Mouse (Mus musculus) Patski (cell line): ENCODE measurements around the gene Bub3. TPM values are rescaled to one million over a fixed set of nuclear protein-coding genes. Genes with fewer than 3 reads are reported as not detected.

Experiments
- ATAC-seq: fragments of 100-300 bp; one replicate; pipeline ENCODE4 v1.8.0; 2021
- CTCF ChIA-PET: fragments of 350-600 bp; sonication (Branson Sonifier 250); formaldehyde crosslinking; loops from one replicate; lab custom pipeline; 2022; ENCODE audit warnings: inconsistent platforms; lab: Charles Lee
- POLR2A ChIA-PET: fragments of 350-600 bp; sonication (Branson Sonifier 250); formaldehyde crosslinking; loops from one replicate; lab custom pipeline; 2022; ENCODE audit warnings: antibody characterized with exemption, inconsistent platforms; lab: Charles Lee
- DNase-seq: peaks from one replicate; pipeline ENCODE4 v3.0.0-alpha.2; 2011; ENCODE audit warnings: low read depth, low spot score
- H3K27me3 ChIP-seq: fragments of 371-371 bp; one replicate; pipeline ENCODE4 v1.5.1; 2021
- CTCF ChIP-seq: fragments of 100-300 bp; IDR thresholded peaks from one replicate; pipeline ENCODE4 v1.5.1; 2021
- in situ Hi-C: fragments of 300-500 bp; cut with MboI; formaldehyde crosslinking; loops from 3 replicates; pipeline ENCODE4 v1.11.1; 2018; ENCODE audit warnings: low pct_unique_long_range_greater_than_20kb, mixed read lengths
- polyA plus RNA-seq: library from polyadenylated mRNA; unstranded; gene quantifications from one replicate; pipeline ENCODE4 v1.2.3, GENCODE M21; 2021

The Bub3 gene
- polyA plus RNA-seq, result 137 TPM

DNA sequence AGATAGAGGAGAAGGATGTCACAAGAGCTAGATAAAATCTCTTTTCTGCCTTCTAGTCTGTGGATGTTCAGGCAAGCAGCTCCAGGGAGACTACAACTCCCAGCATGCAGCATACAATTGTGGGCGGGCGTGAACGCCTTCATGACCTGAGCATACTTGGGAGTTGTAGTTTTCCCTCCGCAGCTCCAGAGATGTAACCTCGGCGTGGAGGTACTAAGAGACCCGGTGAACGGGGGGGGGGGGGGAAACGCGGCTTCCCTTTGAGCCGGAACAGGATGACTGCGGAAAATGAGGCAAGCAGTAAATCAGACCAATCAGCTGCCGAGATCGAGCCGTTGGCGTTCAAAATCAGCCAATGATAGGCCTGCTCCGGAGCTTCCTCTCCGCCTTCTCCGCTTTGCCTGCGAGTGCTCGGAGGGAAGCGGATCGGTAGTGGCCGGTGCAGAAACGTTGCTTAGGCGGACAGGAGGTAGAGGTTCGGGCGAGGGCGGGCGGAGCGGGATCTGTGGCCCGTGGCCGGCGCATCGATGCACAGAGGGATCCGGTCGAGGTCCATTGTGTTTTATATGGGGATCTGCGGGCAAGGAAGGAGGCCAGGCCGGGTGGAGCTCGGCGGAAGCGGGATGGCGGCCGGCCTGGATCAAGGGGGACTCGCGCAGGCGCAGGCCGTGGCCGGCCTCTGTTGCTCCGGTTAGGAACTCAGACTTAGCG, at the start of gene Bub3:
Bub3 (plus strand) TSS at position 237 of the 711 bp plus-strand sequence.
- peak; percentile 95 for ATAC-seq
- in situ Hi-C loops, result loop anchor here (25.0 kb wide), 1 partner anchor 1002 kb away; no protein-coding TSS in a partner anchor
- ChIA-PET CTCF (interaction anchor here (1.9 kb wide), 1 partner anchor 20 kb away, joined by 6 read pairs; no protein-coding TSS in a partner anchor), POLR2A (interaction anchor here (0.8 kb wide), 1 partner anchor 615 kb away, joined by 3 read pairs; no protein-coding TSS in a partner anchor)
- peak; percentile 85 for DNase-seq
- TF ChIP-seq CTCF, result no peak
- no peaks in the 10 kb centered on the region for H3K27me3 ChIP-seq

DNA sequence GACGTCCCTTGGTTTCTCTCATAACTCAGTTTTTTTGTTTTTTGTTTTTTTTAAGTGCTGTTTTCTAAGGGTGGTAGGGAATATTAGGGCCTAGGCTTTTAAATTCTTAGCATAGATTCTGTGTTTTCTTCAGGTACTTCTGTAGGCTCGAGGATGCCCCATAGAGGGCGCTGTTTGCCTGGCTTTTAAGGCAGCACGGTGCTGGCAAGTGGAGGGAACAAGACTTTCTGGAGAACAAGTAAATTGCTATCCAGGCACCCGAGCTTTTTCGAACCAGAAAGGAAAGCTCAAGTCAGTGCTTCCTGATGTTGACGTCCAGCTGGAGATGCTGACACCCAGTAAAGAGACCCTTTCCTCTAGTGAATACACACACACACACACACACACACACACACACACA, 20.0 kb upstream of the Bub3 start:
- peak; percentile 15 for DNase-seq
- CTCF ChIA-PET, result interaction anchor here (1.0 to 1.4 kb wide), 2 partner anchors 21 to 343 kb away, joined by 3 to 6 read pairs; partner anchors contain the start of gene Bub3
- in situ Hi-C loops, result loop anchor here (10.0 kb wide), 2 partner anchors 205 to 675 kb away; no protein-coding TSS in a partner anchor
- H3K27me3 ChIP-seq, result peaks cover 31% of the 10 kb centered on the region
- peak; percentile 48 for ATAC-seq
- no peak for TF ChIP-seq CTCF
- POLR2A ChIA-PET, result no interaction called here

DNA sequence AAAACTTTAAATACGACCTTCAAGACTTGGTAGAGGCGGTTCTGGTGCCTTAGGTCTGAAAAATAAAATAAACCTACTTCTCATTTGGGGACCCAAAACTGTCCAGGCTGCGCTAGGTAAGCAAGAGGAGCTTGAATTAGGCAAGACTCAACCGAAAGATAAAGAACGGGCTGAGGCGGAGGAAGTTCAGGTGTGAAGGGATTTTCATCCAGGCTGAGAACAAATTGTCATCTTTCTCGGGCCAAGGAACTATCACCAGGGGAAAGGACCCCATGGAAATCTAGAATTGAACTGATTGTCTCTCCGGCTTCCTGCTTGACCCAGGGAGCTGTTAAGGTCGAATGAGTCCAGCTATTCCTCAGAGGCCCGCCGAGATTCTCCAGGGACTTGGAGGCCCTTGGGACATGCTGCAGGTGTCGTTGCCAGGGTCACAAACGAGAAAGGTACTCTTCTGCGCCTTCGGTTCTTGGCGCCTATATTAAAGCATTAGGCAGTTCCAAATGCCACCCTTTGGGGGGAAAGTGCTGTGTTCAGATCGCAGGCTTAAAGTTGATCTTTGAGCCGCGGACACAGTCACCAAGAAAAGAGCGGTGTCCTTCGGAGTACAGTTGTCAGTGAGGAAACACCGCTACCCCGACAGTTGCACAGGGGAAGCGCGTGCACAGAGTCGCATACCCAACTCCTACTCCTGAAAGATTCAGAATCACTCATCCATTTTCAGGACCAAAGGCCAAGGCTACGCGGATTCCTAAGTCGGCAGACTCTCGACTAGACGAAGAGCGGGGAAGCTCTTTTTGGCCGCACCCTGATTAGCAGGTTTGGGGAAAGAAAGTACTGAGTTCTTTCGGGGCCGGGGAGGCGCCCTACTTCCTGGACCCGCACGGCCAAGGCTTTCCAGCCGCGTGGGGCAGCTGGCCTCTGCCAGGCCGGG, 18.6 kb upstream of the Bub3 start:
- H3K27me3 ChIP-seq, result peaks cover 39% of the 10 kb centered on the region
- POLR2A ChIA-PET, result no interaction called here
- TF ChIP-seq CTCF, result no peak
- CTCF ChIA-PET, result interaction anchor here (1.4 kb wide), 1 partner anchor 19 kb away, joined by 6 read pairs; the partner anchor contains the start of gene Bub3
- in situ Hi-C loops, result no loop called here
- ATAC-seq (no peak), DNase-seq (no peak)

DNA sequence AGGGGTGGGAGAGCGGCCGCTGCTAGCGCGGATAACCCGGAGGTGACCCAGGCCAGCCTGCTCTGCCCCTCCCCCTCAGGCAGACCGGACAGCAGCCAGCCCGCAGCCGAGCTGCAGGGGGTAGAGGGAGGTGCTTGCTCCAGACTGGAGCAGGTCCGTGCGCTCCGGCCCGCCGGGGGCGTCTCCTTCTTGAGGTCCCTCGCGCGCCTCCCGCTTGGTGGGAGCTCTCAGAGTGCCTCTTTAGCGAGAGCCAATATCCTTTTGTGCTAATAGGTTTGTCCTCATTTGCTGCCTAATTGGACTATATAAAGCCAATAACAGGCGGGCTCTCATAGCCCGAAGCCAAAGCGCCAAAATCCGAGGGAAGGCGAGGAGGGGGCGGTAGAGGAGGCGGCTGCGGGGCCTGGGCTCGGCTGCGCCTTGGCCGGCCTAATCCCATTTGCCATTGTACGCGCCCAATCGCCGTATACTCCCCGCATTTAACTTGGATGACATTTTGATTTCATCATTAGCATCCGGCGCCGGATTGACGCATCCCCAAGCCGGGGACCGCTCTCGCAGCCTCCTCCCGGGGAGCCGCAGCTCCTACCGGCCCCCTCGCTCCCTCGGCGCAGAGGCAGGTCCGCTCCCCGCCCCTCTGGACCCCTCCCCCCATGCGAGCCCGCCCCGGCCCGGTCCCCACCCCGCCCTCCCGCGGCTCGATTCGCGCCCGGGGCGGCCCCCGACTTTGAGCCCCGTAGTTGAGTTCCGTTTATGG, 17.7 kb upstream of the Bub3 start, which contains the start of gene Hmx3:
Hmx3 (plus strand) TSS at position 753 of the 757 bp plus-strand sequence.
- POLR2A ChIA-PET, result no interaction called here
- ATAC-seq, result no peak
- CTCF ChIA-PET, result no interaction called here
- TF ChIP-seq CTCF, result no peak
- peaks cover 42% of the 10 kb centered on the region for H3K27me3 ChIP-seq
- no peak for DNase-seq
- in situ Hi-C loops, result no loop called here

DNA sequence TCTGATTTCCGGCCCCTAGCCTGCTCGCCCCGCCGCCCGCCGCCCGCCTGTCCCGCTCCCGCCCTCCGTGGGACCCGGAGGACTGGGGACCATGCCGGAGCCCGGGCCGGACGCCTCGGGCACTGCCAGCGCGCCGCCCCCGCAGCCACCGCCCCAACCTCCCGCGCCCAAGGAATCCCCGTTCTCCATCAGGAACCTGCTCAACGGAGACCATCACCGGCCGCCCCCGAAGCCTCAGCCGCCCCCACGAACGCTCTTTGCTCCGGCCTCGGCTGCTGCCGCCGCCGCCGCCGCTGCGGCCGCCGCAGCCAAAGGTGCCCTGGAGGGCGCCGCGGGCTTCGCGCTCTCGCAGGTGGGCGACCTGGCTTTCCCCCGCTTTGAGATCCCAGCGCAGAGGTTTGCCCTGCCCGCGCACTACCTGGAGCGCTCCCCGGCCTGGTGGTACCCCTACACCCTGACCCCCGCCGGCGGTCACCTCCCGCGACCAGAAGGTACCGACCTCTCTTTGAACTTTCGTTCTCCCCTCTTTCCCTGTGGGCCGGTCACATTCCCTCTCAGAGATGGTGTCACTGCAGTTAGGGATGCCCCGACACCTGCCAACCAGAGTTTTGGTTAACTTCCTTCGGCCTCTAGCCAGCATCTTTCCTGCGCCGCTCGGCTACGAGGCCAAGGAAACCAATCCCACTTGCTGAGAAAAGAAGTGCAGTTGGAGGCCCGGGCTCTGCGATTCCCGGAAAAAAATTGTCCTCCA, 17.0 kb upstream of the Bub3 start:
- CTCF ChIA-PET, result no interaction called here
- DNase-seq (no peak), ATAC-seq (no peak)
- in situ Hi-C loops, result no loop called here
- H3K27me3 ChIP-seq, result peaks cover 50% of the 10 kb centered on the region
- POLR2A ChIA-PET, result no interaction called here
- no peak for TF ChIP-seq CTCF

DNA sequence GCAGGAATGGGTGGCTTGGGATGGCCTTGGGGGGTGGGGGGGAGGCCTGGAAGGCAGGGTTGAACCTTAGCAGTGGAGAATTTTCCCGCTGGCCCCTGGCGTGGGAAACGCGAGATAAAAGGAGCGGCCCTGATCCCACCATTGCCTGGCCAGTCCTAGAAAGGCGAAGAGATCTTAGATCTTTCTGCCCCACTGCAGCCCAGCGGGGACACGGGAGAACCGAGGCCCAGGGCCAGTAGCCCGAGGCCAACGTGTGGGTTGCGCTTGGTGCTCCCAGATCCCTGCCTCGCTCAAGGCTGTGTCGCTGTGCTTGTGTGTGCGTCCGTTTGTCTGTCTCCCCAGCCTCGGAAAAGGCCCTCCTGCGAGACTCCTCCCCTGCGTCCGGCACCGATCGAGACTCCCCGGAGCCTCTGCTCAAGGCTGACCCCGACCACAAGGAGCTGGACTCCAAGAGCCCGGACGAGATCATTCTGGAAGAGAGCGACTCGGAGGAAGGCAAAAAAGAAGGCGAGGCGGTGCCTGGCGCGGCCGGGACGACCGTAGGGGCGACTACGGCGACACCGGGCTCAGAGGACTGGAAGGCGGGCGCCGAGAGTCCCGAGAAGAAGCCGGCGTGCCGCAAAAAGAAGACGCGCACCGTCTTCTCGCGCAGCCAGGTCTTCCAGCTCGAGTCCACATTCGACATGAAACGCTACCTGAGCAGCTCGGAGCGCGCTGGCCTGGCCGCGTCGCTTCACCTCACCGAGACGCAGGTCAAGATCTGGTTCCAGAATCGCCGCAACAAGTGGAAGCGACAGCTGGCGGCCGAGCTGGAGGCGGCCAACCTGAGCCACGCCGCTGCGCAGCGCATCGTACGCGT, 16.2 kb upstream of the Bub3 start:
- TF ChIP-seq CTCF, result no peak
- ChIA-PET POLR2A (no interaction called here), CTCF (no interaction called here)
- in situ Hi-C loops, result no loop called here
- no peak for ATAC-seq
- H3K27me3 ChIP-seq, result peaks cover 51% of the 10 kb centered on the region
- DNase-seq, result no peak

DNA sequence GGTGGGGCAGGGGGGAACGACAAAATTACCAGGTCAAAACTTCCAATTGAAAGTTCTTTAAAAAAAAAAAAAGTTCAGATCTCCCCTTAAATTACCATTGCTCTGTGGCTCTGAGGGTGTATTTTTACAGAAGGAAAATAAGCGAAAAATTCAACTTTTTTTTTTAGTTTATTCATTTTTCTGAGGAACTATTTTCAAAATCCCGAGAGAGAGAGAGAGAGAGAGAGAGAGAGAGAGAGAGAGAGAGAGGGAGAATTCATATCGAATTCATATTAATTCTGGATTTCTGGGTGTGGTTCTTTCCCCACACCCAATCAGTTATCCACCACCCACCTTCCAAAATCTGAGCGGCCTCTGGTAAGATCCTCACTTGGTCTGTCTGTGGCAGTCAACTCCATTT, 15.2 kb upstream of the Bub3 start:
- H3K27me3 ChIP-seq, result peaks cover 58% of the 10 kb centered on the region
- CTCF ChIA-PET, result no interaction called here
- in situ Hi-C loops, result no loop called here
- POLR2A ChIA-PET, result interaction anchor here (0.7 kb wide), 1 partner anchor 1019 kb away, joined by 3 read pairs; no protein-coding TSS in a partner anchor
- DNase-seq, result no peak
- ATAC-seq, result no peak
- no peak for TF ChIP-seq CTCF

DNA sequence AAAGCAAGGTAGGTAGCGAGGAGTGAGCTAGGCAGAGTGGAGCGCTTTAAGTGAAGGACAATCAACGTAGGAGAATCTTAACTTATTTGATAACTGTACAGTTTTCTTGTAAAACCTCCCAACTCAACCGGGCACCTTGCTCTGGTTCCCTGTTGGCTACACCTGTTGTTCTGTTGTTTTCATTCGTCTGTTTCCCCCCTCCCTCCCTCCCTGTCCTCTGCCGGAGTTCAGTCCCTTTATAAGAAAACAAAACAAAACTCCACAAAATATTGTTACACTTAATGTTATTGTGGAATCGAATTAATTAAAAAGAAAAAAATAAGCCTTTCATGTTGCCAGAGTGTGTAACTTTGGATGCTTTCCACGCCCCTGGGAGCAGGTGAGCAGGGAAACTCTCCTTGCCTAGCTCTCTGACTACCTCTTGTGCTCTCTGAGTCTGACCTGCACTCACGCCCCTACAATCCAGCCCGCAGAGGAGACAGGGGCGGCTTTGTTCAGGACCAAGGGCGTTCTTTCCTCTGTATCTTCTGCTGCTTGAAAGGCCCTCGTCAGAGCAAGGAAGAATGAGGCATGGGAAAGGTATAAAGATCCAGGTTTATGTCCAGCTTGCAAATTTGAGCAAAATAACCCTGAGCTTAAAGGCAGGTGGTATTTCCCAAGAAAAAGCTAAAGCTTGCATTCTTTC, 14.2 kb upstream of the Bub3 start:
- ChIA-PET CTCF (no interaction called here), POLR2A (interaction anchor here (0.5 kb wide), 1 partner anchor 303 kb away, joined by 4 read pairs; no protein-coding TSS in a partner anchor)
- no peak for ATAC-seq

More for the DNA sequence above, 14.2 kb upstream of the Bub3 start:
- no peak for TF ChIP-seq CTCF
- no peak for DNase-seq
- H3K27me3 ChIP-seq, result peaks cover 68% of the 10 kb centered on the region
- in situ Hi-C loops, result no loop called here
